Mouse (Mus musculus): ENCODE measurements around the gene Ints1.

Ints1 gene

DNA sequence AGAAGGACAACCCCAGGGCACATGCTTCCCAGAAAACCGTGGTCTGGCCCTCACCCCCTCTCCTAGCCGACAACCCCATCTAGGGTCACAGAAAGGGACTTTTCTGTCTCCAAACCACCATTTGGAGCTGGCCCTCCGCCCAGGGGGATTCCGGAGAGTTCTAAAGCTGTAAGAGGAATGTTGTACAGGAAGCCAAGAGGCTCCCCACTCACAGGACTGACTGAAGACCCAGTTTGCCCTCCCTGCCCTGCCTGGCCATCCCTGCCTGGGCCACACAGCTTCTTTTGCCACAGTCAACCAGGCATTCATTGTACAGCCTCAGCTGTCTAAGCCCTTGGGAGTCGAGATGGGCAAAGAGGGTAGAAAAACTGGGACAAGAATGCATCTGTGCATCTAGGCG is 56.9 kb downstream of the Ints1 start:
- no peak for DNase-seq (ENCODE audit: low spot score in 2 of 2)

- DNase-seq (ENCODE audit: low spot score in 2 of 2): peak in 1 of 2 experiments; percentile 40
Observed at GRCm38 (mm10) chr5:139717723-139718122, 57.8 kb downstream of the Ints1 start.

- no peak for DNase-seq (ENCODE audit: low spot score in 2 of 2)
Observed at GRCm38 (mm10) chr5:139706496-139706895, 69.0 kb downstream of the Ints1 start.

DNA sequence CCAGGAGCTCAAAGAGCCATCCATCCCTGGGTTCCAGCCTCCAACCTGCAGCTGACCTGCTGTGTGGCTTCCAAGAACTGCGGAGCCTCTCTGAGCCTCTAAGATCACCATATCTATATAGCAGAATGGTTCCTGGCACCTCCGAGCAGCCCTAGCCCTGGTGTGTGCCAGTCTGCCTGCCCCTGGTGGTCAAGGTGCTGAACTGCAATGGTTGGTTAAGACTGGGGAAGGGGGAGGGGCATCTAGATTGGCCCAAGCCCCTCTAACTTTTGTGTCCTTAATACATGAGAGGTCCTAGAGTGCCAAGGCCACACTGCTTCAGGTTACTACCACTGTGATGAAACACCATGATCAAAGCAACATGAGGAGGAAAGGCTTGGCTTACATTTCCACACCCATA is 72.6 kb downstream of the Ints1 start:
- DNase-seq (ENCODE audit: low spot score in 2 of 2): peak in 1 of 2 experiments; percentile 25

DNA sequence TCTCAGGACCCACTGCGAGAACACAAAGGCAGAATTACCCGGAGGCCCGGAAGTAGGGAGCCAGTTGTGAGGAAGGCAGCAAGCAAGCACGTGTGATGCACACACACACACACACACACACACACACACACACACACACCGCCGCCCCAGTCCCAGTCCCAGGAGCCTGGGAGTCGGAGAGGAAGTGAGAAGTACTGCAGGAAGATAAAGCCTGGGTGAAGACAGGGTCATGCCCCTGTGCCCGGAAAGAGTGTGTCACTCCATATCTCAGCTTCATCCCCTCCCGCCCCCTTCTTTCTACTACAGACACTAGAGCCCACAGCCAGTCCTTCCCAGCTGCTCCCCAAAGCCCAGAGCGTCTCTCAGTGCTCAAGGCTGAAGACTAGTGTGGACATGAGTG is 73.2 kb downstream of the Ints1 start:
- no peak for DNase-seq (ENCODE audit: low spot score in 2 of 2)

Data from spleen, postnatal 14 days (tissue).